Mouse (Mus musculus) erythroid progenitor cell, adult 5-6 weeks (primary cell): ENCODE results near the gene Mtfr1l. TPM values are rescaled to one million over a fixed set of nuclear protein-coding genes. Genes with fewer than 3 reads are reported as not detected.
A peak's percentile ranks its signal among the peaks of the same experiment; 100 is the strongest.

Source experiments
- ATAC-seq: replicated peaks from 2 replicates; pipeline ENCODE4 v1.8.0; 2016; ENCODE audit warnings: moderate number of reproducible peaks, mild to moderate bottlenecking, moderate TSS enrichment, inconsistent platforms; ENCODE audit not compliant: poor library complexity, low FRiP score, severe bottlenecking
- total RNA-seq, 2 experiments: library from RNA; stranded (forward) in 1 of 2; stranded (reverse) in 1 of 2; fragments of 150-400 nt in 1 of 2; fragments of 186-747, 209-891 nt in 1 of 2; gene quantifications; 2 replicates each; pipeline versions ENCODE4 v1.2.3 to v1.2.4; 2015 to 2017; ENCODE audit warnings: low replicate concordance in 2 of 2

Mtfr1l gene
- total RNA-seq (2015; ENCODE audit: low replicate concordance) = 19.5 and 22.6 TPM in 2 replicates
- total RNA-seq (2017; ENCODE audit: low replicate concordance) = 17.2 and 17.9 TPM in 2 replicates

GRCm38 (mm10) chr4:134534932-134535786 is at the start of gene Mtfr1l:
Mtfr1l (minus strand) TSS chr4:134535387.
- ATAC-seq = peak; percentile 93

GRCm38 (mm10) chr4:134583513-134583912 is 48.3 kb upstream of the Mtfr1l start:
- no peak for ATAC-seq

GRCm38 (mm10) chr4:134581365-134581764 is 46.2 kb upstream of the Mtfr1l start:
- ATAC-seq = no peak

DNA sequence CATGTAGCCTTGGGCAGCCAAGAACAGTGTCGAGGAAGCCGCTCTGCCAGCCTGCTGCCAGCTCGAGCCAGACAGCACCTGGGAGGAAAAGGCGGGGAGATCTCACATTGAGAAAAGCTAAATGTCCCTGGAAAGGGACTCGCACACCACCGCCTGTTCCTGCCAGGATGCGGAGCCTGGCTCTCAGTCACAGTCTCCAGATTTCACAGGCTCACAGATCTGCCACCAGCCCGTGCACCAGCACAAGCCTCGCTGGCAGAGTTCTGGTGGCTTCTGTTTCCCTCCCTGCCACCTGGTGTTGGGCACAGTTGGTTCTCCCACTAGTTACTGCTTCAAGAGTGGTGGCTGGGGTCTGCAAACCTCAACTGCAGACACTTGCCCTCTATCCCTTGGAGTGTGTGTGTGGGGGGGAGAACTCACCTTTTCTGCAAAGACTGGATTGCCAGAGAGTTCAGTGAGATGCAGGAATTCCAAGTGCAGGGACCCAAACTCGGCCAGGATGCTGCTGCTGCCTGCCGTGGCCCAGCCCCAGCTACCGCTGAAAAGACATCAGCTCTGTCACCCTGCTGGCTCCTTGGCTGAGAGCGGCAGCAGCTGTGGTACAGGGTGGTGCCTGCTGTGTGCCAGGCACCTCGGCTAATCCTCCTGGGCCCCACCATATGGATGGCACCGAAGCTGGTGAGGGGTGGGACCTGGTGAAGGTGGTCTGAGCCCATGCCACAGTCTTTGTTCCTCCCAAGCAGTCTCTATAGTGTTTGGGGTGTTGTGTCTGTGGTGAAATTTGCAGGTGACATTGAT is 45.4 kb upstream of the Mtfr1l start:
- no peak for ATAC-seq

GRCm38 (mm10) chr4:134579620-134580019 is 44.4 kb upstream of the Mtfr1l start:
- ATAC-seq = no peak

GRCm38 (mm10) chr4:134579212-134579611 is 44.0 kb upstream of the Mtfr1l start:
- ATAC-seq = no peak

DNA sequence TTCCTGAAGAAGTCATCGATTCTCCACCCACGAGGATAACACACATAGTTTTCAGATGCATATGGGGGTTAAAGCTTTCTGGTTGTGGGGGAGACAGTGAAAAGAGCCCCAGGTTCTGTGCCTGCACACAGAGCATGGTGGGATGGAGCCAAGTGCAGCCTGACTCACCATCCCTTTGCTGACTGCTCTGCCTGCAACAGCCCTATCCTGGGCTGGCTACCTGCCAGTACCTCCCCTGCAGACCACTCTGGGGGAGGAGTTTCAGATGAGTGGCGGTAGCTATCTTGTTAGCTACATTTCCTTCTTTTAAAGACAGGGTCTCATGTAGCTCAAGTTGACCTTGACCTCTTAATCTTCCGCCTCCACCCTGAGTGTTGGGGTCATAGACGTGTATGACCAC is 43.2 kb upstream of the Mtfr1l start:
- ATAC-seq = no peak

DNA sequence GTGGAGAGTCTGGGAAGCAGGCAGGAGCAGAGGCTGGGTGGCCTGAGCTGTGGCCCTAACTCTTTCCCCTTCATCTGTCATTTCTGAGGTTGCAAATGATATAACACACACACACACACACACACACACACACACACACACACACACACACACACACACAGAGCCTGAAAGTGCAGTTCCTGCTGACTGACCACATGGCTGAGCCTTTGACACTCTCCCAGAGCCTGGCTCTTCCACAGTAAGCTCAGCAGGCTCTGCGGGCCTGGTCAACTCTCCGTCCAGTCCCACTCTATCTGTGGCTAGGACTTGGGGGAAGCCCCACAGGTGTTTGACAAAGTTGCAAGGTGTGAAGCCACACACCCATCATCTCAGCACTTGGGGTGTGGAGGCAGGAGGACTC is 42.1 kb upstream of the Mtfr1l start:
- no peak for ATAC-seq

DNA sequence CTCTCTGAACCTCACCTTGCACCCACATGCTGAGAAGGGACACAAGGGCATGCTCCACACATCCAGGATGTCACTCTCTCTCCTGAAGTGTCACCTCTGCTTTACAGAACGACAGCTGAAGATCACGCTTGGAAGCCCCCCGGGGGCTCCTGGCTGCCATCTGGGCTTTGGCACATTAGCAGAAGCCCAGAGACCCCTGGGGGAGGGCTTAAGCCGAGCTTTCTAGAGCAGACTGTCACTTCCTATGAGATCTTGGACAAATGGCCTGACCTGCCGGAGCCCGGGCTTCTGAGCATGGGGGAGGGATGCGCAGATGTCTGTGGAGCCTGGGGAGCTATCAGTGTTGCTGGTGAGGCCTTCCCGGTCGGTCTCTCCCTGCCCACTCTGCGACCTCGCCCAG is 40.3 kb upstream of the Mtfr1l start:
- no peak for ATAC-seq

DNA sequence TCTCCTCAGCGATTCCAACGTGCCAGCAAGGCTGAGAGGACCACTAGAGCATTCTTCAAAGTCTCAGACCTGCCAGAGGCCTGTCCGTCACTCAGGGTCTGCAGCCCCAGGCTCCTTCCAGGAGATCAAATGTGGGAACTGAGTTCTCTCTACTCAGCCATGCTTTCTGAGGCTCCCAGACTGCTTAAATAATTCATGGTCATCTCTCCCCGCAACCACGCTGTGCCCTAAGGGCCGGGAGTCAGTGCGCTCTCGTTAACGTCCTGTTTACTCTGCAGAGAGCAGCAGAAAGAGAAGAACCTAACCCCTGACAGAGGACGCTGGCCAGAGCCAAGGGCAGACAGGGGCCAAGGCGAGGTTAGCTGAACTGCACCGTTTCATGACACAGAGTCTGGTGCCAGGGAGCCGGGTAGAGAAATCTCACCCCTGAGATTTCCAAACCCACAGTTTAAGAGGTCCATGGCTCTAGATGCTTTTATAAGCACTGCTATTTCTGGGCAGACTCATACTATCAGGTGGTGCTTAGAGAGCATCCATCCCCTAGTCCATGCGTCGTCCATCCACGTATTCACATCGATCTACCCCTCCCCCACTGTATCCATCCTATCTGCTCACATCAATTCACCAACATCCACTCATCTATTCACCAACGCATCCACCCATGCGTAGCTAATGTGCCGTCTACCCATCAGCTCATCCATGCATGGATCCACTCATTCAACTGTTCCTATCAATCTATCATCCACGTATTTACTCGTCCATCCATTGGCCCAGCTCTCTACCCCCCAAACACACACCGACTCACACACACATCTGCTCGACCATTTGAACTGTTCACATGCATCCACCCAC is 37.5 kb upstream of the Mtfr1l start:
- ATAC-seq = no peak

- ATAC-seq = no peak
Measured at GRCm38 (mm10) chr4:134570704-134571451, 35.7 kb upstream of the Mtfr1l start.

GRCm38 (mm10) chr4:134569831-134570230 is 34.6 kb upstream of the Mtfr1l start:
- ATAC-seq = no peak

GRCm38 (mm10) chr4:134569205-134569604 is 34.0 kb upstream of the Mtfr1l start:
- ATAC-seq = no peak

GRCm38 (mm10) chr4:134567377-134568226 is 32.4 kb upstream of the Mtfr1l start:
- ATAC-seq = no peak

DNA sequence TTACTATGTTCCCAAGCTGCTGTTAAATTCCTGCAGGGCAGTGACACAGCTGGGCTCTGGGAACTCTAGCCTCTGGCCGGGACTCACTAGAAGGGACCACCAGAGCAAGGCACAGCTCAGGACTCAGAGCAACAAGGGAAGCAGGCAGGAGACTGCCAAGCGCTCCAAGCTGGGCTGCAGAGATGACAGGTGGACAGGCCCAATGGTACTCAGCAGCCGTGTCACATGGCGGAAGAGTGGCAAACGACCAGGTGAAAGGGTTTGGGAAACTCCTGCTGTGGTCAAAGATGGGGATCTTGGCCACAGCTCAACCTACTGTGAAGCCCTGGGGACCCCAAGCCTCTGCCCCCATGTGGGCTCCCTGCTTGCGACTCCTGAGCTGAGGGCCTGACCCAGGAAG is 28.9 kb upstream of the Mtfr1l start:
- peak; percentile 20; the same call in 1 of the 2 replicates for ATAC-seq

DNA sequence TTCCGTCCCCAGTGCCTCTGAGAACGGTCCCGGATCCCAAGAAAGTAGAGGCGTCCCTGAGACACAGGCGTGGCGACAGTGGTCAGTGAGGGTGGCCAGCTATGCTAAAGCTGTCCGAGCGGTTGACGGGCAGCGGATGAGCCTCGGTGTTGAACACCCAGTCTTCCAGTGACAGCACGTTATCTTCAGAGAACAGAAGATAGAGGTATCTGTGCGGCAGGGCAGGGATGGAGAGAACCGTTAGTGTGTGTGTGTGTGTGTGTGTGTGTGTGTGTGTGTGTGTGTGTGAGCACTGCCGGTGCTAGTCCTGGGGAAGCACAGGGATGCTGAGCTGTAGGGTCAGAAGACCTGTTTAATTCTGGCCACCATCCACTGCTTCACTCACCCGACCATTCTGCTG is 28.4 kb upstream of the Mtfr1l start:
- ATAC-seq = 0 out of 2 replicates have a peak, but pooled peaks have one; percentile 14

GRCm38 (mm10) chr4:134562014-134562413 is 26.8 kb upstream of the Mtfr1l start:
- ATAC-seq = no peak

GRCm38 (mm10) chr4:134560699-134561098 is 25.5 kb upstream of the Mtfr1l start:
- ATAC-seq = no peak
